Mouse (Mus musculus): ENCODE measurements around the gene Amfr.
A peak's percentile ranks its signal among the peaks of the same experiment; 100 is the strongest.
"Not testable (repeated sequence)": the region's sequence is repeated elsewhere in the genome, so short reads cannot be mapped to it uniquely, and the experiment has no call there.

Gene Amfr

GRCm38 (mm10) chr8:94012013-94012951, at the start of gene Amfr:
TSS of gene Amfr (minus strand) at chr8:94012842.
- no peak for DNase-seq (ENCODE audit: extremely low spot score, low read depth, low spot score)

GRCm38 (mm10) chr8:94057157-94057854, 44.7 kb upstream of the Amfr start:
- peak; percentile 26 for DNase-seq (ENCODE audit: extremely low spot score, low read depth, low spot score)

GRCm38 (mm10) chr8:94052696-94053095, 40.1 kb upstream of the Amfr start:
- DNase-seq (ENCODE audit: extremely low spot score, low read depth, low spot score) = no peak

GRCm38 (mm10) chr8:94047845-94048244, 35.2 kb upstream of the Amfr start:
- no peak for DNase-seq (ENCODE audit: extremely low spot score, low read depth, low spot score)

GRCm38 (mm10) chr8:94037806-94038205, 25.2 kb upstream of the Amfr start:
- DNase-seq (ENCODE audit: extremely low spot score, low read depth, low spot score) = no peak

GRCm38 (mm10) chr8:94036944-94037524, 24.4 kb upstream of the Amfr start, which contains the start of the genes Nudt21 and Ogfod1:
TSS of gene Nudt21 (minus strand) at chr8:94037031.
TSS of gene Ogfod1 (plus strand) at chr8:94037198.
- peak; percentile 98 for DNase-seq (ENCODE audit: extremely low spot score, low read depth, low spot score)

- DNase-seq (ENCODE audit: extremely low spot score, low read depth, low spot score) = not testable (repeated sequence)
Measured at GRCm38 (mm10) chr8:94036541-94036940, 23.9 kb upstream of the Amfr start.

GRCm38 (mm10) chr8:94035200-94035599, 22.6 kb upstream of the Amfr start:
- no peak for DNase-seq (ENCODE audit: extremely low spot score, low read depth, low spot score)

GRCm38 (mm10) chr8:94033601-94034000, 21.0 kb upstream of the Amfr start:
- DNase-seq (ENCODE audit: extremely low spot score, low read depth, low spot score) = no peak

- DNase-seq (ENCODE audit: extremely low spot score, low read depth, low spot score) = no peak
Measured at GRCm38 (mm10) chr8:94029701-94030100, 17.1 kb upstream of the Amfr start.

GRCm38 (mm10) chr8:94023916-94024315, 11.3 kb upstream of the Amfr start:
- no peak for DNase-seq (ENCODE audit: extremely low spot score, low read depth, low spot score)

- DNase-seq (ENCODE audit: extremely low spot score, low read depth, low spot score) = no peak
Measured at GRCm38 (mm10) chr8:94013026-94013612, 477 bp upstream of the Amfr start.

GRCm38 (mm10) chr8:94011076-94012012, 1.3 kb downstream of the Amfr start:
- no peak for DNase-seq (ENCODE audit: extremely low spot score, low read depth, low spot score)

- no peak for DNase-seq (ENCODE audit: extremely low spot score, low read depth, low spot score)
Measured at GRCm38 (mm10) chr8:94010101-94010705, 2.4 kb downstream of the Amfr start.

GRCm38 (mm10) chr8:94009243-94009845, 3.3 kb downstream of the Amfr start:
- no peak for DNase-seq (ENCODE audit: extremely low spot score, low read depth, low spot score)

- DNase-seq (ENCODE audit: extremely low spot score, low read depth, low spot score) = no peak
Measured at GRCm38 (mm10) chr8:94004139-94004538, 8.5 kb downstream of the Amfr start.

GRCm38 (mm10) chr8:93998961-93999360, 13.7 kb downstream of the Amfr start:
- no peak for DNase-seq (ENCODE audit: extremely low spot score, low read depth, low spot score)

GRCm38 (mm10) chr8:93989739-93990138, 22.9 kb downstream of the Amfr start:
- no peak for DNase-seq (ENCODE audit: extremely low spot score, low read depth, low spot score)

GRCm38 (mm10) chr8:93984731-93985130, 27.9 kb downstream of the Amfr start:
- no peak for DNase-seq (ENCODE audit: extremely low spot score, low read depth, low spot score)
